Mouse (Mus musculus) heart, adult 2 months (tissue): Measurements from ENCODE around the gene Gm17606. TPM values are rescaled to one million over a fixed set of nuclear protein-coding genes. Genes with fewer than 3 reads are reported as not detected.
A peak's percentile ranks its signal among the peaks of the same experiment; 100 is the strongest.

ENCODE experiments used
- DNase-seq, 2 experiments: peaks; one replicate each; pipeline ENCODE4 v3.0.0; 2021
- H3K27ac ChIP-seq: fragments of 200-600 bp; 2 replicates; pipeline ENCODE4 v1.8.1; 2022
- H3K27me3 ChIP-seq: fragments of 200-500 bp; 2 replicates; pipeline ENCODE4 v1.6.1; 2012; ENCODE audit warnings: mild to moderate bottlenecking, low read length, inconsistent platforms, mixed read lengths; ENCODE audit not compliant: control insufficient read depth, insufficient read depth
- H3K36me3 ChIP-seq: fragments of 200-500 bp; 2 replicates; pipeline ENCODE4 v1.6.1; 2012; ENCODE audit warnings: low read length, inconsistent platforms; ENCODE audit not compliant: control insufficient read depth, insufficient read depth
- H3K4me1 ChIP-seq: fragments of 200-500 bp; 2 replicates; pipeline ENCODE4 v1.6.1; 2011; ENCODE audit warnings: low read length; ENCODE audit not compliant: control insufficient read depth, insufficient read depth
- H3K4me3 ChIP-seq: fragments of 200-600 bp; 2 replicates; pipeline ENCODE4 v1.8.1; 2022
- H3K79me2 ChIP-seq: fragments of 200-500 bp; replicated peaks from 2 replicates; pipeline ENCODE4 v1.6.1; 2012; ENCODE audit warnings: mild to moderate bottlenecking, inconsistent platforms, low read length, moderate library complexity, mixed read lengths; ENCODE audit not compliant: control insufficient read depth, insufficient read depth
- H3K9ac ChIP-seq: fragments of 200-500 bp; 2 replicates; pipeline ENCODE4 v1.6.1; 2012; ENCODE audit warnings: low read depth, mild to moderate bottlenecking, control low read depth, inconsistent platforms, low read length, mixed read lengths
- CTCF ChIP-seq: fragments of 200-600 bp; IDR thresholded peaks from 2 replicates; pipeline ENCODE4 v1.8.1; 2022; ENCODE audit warnings: antibody characterized with exemption, mild to moderate bottlenecking, moderate library complexity
- EP300 ChIP-seq: fragments of 200-500 bp; IDR thresholded peaks from 2 replicates; pipeline ENCODE4 v1.6.1; 2011; ENCODE audit warnings: low read depth, low read length, control low read depth; ENCODE audit not compliant: insufficient read depth
- POLR2A ChIP-seq: fragments of 200-500 bp; IDR thresholded peaks from 2 replicates; pipeline ENCODE4 v1.6.1; 2011; ENCODE audit warnings: mild to moderate bottlenecking, low read depth, low read length, control low read depth; ENCODE audit not compliant: insufficient read depth
- WGBS: fragments of 180-500 bp; shearing (Covaris S2); methylation state at CpG from one replicate; pipeline ENCODE4 v1.1.7; 2018; 5-methylcytosine and 5-hydroxymethylcytosine counted together
- intact Hi-C: fragments of 180-260 bp; cut with DNase I; formaldehyde crosslinking; loops from one replicate; pipeline ENCODE4 v1.15.1; 2025
- polyA plus RNA-seq: library from polyadenylated mRNA; depleted of rRNA; stranded (reverse); fragments of >200 nt; gene quantifications from 2 replicates; pipeline ENCODE4 v1.2.3, GENCODE M21; 2012
- total RNA-seq, 2 experiments: library from RNA; stranded (reverse); gene quantifications; 2 replicates each; pipeline ENCODE4 v1.2.3; 2021

The Gm17606 gene
- total and polyA plus RNA-seq, 3 experiments, result not detected

- no peaks in the 10 kb centered on the region for H3K4me1 ChIP-seq
- H3K27me3 ChIP-seq, result no peaks in the 10 kb centered on the region
- TF ChIP-seq POLR2A (no peak), EP300 (no peak), CTCF (no peak)
- no peaks in the 10 kb centered on the region for H3K36me3 ChIP-seq
- H3K9ac ChIP-seq, result no peak overlapping the region
- no peak overlapping the region for H3K27ac ChIP-seq
- no peak overlapping the region for H3K4me3 ChIP-seq
- H3K79me2 ChIP-seq, result no peaks in the 10 kb centered on the region
- intact Hi-C loops, result no loop called here
- DNase-seq, result no peak
- WGBS, result 77% methylated on average over 11 of the region's 11 CpGs
Measured at GRCm38 (mm10) chr14:54630583-54631239, 10.0 kb upstream of the Gm17606 start.

- DNase-seq, result no peak
- H3K27me3 ChIP-seq, result no peaks in the 10 kb centered on the region
- H3K9ac ChIP-seq, result no peak overlapping the region
- H3K4me1 ChIP-seq, result no peaks in the 10 kb centered on the region
- H3K36me3 ChIP-seq, result no peaks in the 10 kb centered on the region
- H3K79me2 ChIP-seq, result no peaks in the 10 kb centered on the region
- 82% methylated on average over 4 of the region's 4 CpGs for WGBS
- H3K27ac ChIP-seq, result no peak overlapping the region
- intact Hi-C loops, result no loop called here
- no peak for TF ChIP-seq EP300
- TF ChIP-seq POLR2A, result no peak
- no peak for TF ChIP-seq CTCF
- no peak overlapping the region for H3K4me3 ChIP-seq
Measured at GRCm38 (mm10) chr14:54631240-54631599, 9.5 kb upstream of the Gm17606 start.

DNA sequence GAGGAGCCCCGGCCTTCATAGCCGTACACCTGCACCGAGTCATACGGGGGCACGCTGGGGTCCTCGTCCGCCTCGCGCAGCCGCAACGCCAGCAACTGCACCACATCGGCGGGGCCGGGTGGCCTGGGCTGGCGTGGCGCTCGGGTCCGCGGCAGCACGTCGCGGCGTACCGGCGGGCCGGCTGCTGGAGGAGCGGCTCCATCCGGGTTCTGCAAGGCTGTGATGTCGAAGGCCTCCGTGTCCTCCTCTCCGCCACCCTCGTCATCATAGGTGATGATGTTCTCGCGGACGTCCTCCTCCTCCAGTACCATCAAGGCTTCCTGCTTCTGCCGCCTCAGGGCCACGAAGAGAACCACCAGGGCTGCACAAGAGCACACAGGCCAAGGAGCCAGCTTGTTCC lies 8.5 kb upstream of the Gm17606 start:
- intact Hi-C loops, result no loop called here
- Histone ChIP-seq H3K4me3 (no peak overlapping the region), H3K79me2 (no peaks in the 10 kb centered on the region), H3K27ac (no peak overlapping the region), H3K4me1 (no peaks in the 10 kb centered on the region), H3K36me3 (no peaks in the 10 kb centered on the region), H3K27me3 (no peaks in the 10 kb centered on the region), H3K9ac (no peak overlapping the region)
- no peak for DNase-seq
- WGBS, result 92% methylated on average over 37 of the region's 37 CpGs
- TF ChIP-seq POLR2A (no peak), CTCF (no peak), EP300 (no peak)

DNA sequence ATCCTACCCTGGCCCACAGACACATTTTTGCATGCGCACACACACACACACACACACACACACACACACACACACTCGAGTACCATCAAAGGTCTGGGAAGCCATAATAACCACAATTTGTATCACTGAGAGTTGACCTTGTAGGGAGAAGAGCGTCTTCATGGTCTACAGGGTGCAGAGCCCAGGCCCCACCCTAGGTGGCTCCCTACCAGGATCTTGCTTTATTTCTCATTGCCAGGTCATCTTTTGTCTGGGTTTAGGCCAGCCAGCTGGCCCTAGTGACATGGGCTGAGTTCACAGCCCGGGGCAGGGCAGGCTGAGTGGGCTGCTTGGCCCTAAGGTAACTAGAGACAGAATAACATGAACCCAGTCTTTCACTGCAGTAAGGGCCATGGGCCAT lies 6.6 kb upstream of the Gm17606 start:
- Histone ChIP-seq H3K9ac (no peak overlapping the region), H3K79me2 (no peaks in the 10 kb centered on the region), H3K27me3 (no peaks in the 10 kb centered on the region), H3K4me3 (no peak overlapping the region), H3K27ac (no peak overlapping the region), H3K4me1 (no peaks in the 10 kb centered on the region), H3K36me3 (no peaks in the 10 kb centered on the region)
- TF ChIP-seq POLR2A, result no peak
- no peak for TF ChIP-seq EP300
- 0 out of 2 replicates have a peak, but pooled peaks have one; percentile 8 for TF ChIP-seq CTCF
- WGBS, result 70% methylated on average over 4 of the region's 4 CpGs
- no peak for DNase-seq
- intact Hi-C loops, result no loop called here

GRCm38 (mm10) chr14:54636954-54637353 lies 3.8 kb upstream of the Gm17606 start:
- H3K4me1 ChIP-seq, result no peaks in the 10 kb centered on the region
- TF ChIP-seq POLR2A, result no peak
- peak; percentile 88 for TF ChIP-seq CTCF
- no peak for TF ChIP-seq EP300
- intact Hi-C loops, result no loop called here
- no peak overlapping the region for H3K9ac ChIP-seq
- no peak overlapping the region for H3K4me3 ChIP-seq
- 55% methylated on average over 8 of the region's 8 CpGs for WGBS
- no peaks in the 10 kb centered on the region for H3K79me2 ChIP-seq
- H3K36me3 ChIP-seq, result no peaks in the 10 kb centered on the region
- no peak overlapping the region for H3K27ac ChIP-seq
- peak in 1 of 2 experiments; percentile 59 for DNase-seq
- no peaks in the 10 kb centered on the region for H3K27me3 ChIP-seq

GRCm38 (mm10) chr14:54638210-54638609 lies 2.5 kb upstream of the Gm17606 start:
- no peaks in the 10 kb centered on the region for H3K36me3 ChIP-seq
- H3K4me1 ChIP-seq, result no peaks in the 10 kb centered on the region
- no peak overlapping the region for H3K27ac ChIP-seq
- H3K79me2 ChIP-seq, result no peaks in the 10 kb centered on the region
- no peak for DNase-seq
- TF ChIP-seq EP300 (no peak), CTCF (peak; percentile 28)
- intact Hi-C loops, result no loop called here
- H3K9ac ChIP-seq, result no peak overlapping the region
- no peak overlapping the region for H3K4me3 ChIP-seq
- no peaks in the 10 kb centered on the region for H3K27me3 ChIP-seq
- 55% methylated on average over 5 of the region's 5 CpGs for WGBS
